Mouse (Mus musculus): ENCODE measurements around the gene Eif4a2. TPM values are rescaled to one million over a fixed set of nuclear protein-coding genes. Genes with fewer than 3 reads are reported as not detected.

The Eif4a2 gene
- polyA plus RNA-seq, 1 experiment from 2014 or later: 52.5 TPM

- Histone ChIP-seq H3K4me2 (ENCODE audit: low read depth, low read length) (0 out of 2 replicates have a peak overlapping the region, but pooled peaks have one; percentile 2), H3K9me3 (ENCODE audit: low read length) (no peaks in the 10 kb centered on the region), H3K4me3 (ENCODE audit: low read depth, low read length) (no peak overlapping the region), H3K4me1 (ENCODE audit: insufficient read depth) (peaks cover 24% of the 10 kb centered on the region), H3K27me3 (ENCODE audit: insufficient read depth, low read length) (no peaks in the 10 kb centered on the region), H3K9ac (replicated peaks) (no peak overlapping the region), H3K27ac (ENCODE audit: low read depth) (peak overlapping the region; percentile 11; the same call in 1 of the 2 replicates), H3K36me3 (replicated peaks; ENCODE audit: insufficient read depth, low read length) (peaks cover 21% of the 10 kb centered on the region)
- no peak for TF ChIP-seq EP300 (IDR thresholded peaks at IDR 0.05; ENCODE audit: low read depth)
- no peak for TF ChIP-seq CTCF (IDR thresholded peaks at IDR 0.05; ENCODE audit: low read depth)
- DNase-seq (no peak), ATAC-seq (no peak)
- WGBS (ENCODE audit: insufficient replicate concordance): 65% methylated on average over 7 of the region's 7 CpGs
Measured at GRCm38 (mm10) chr16:23106121-23106520, 1.1 kb upstream of the Eif4a2 start.

GRCm38 (mm10) chr16:23107946-23108759, 909 bp downstream of the Eif4a2 start:
- Histone ChIP-seq H3K36me3 (replicated peaks; ENCODE audit: insufficient read depth, low read length) (peaks cover 42% of the 10 kb centered on the region), H3K27ac (ENCODE audit: low read depth) (peak overlapping the region; percentile 96), H3K4me3 (ENCODE audit: low read depth, low read length) (peak overlapping the region; percentile 94), H3K4me2 (ENCODE audit: low read depth, low read length) (peak overlapping the region; percentile 89), H3K9me3 (ENCODE audit: low read length) (no peaks in the 10 kb centered on the region), H3K4me1 (ENCODE audit: insufficient read depth) (peaks cover 23% of the 10 kb centered on the region), H3K27me3 (ENCODE audit: insufficient read depth, low read length) (no peaks in the 10 kb centered on the region), H3K9ac (replicated peaks) (peak overlapping the region; percentile 96)
- WGBS (ENCODE audit: insufficient replicate concordance): under 1% methylated on average over 52 of the region's 52 CpGs
- DNase-seq (peak; percentile 87), ATAC-seq (peak; percentile 81)
- TF ChIP-seq EP300 (IDR thresholded peaks at IDR 0.05; ENCODE audit: low read depth) (no peak), CTCF (IDR thresholded peaks at IDR 0.05; ENCODE audit: low read depth) (no peak)

DNA sequence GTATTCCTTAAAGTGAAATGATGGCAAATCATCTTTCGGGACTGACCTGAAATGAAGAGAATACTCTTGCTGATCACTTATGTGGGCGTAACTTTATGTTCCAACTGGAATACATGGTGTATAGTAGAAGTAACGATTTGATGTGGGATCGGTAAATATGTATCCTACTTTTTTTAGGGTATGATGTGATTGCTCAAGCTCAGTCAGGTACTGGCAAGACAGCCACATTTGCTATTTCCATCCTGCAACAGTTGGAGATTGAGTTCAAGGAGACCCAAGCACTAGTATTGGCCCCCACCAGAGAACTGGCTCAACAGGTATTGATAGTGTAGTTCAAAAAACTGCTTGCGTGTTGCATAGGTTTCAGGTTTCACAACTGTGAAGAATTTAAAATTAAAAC, 1.7 kb downstream of the Eif4a2 start:
- DNase-seq (no peak), ATAC-seq (no peak)
- no peak for TF ChIP-seq EP300 (IDR thresholded peaks at IDR 0.05; ENCODE audit: low read depth)
- TF ChIP-seq CTCF (IDR thresholded peaks at IDR 0.05; ENCODE audit: low read depth): no peak
- Histone ChIP-seq H3K4me1 (ENCODE audit: insufficient read depth) (peaks cover 21% of the 10 kb centered on the region), H3K4me2 (ENCODE audit: low read depth, low read length) (peak overlapping the region; percentile 89), H3K4me3 (ENCODE audit: low read depth, low read length) (peak overlapping the region; percentile 94), H3K9ac (replicated peaks) (peak overlapping the region; percentile 96), H3K36me3 (replicated peaks; ENCODE audit: insufficient read depth, low read length) (peaks cover 44% of the 10 kb centered on the region), H3K9me3 (ENCODE audit: low read length) (no peaks in the 10 kb centered on the region), H3K27ac (ENCODE audit: low read depth) (peak overlapping the region; percentile 96; the same call in 1 of the 2 replicates), H3K27me3 (ENCODE audit: insufficient read depth, low read length) (no peaks in the 10 kb centered on the region)
- 4% methylated on average over 5 of the region's 5 CpGs for WGBS (ENCODE audit: insufficient replicate concordance)

DNA sequence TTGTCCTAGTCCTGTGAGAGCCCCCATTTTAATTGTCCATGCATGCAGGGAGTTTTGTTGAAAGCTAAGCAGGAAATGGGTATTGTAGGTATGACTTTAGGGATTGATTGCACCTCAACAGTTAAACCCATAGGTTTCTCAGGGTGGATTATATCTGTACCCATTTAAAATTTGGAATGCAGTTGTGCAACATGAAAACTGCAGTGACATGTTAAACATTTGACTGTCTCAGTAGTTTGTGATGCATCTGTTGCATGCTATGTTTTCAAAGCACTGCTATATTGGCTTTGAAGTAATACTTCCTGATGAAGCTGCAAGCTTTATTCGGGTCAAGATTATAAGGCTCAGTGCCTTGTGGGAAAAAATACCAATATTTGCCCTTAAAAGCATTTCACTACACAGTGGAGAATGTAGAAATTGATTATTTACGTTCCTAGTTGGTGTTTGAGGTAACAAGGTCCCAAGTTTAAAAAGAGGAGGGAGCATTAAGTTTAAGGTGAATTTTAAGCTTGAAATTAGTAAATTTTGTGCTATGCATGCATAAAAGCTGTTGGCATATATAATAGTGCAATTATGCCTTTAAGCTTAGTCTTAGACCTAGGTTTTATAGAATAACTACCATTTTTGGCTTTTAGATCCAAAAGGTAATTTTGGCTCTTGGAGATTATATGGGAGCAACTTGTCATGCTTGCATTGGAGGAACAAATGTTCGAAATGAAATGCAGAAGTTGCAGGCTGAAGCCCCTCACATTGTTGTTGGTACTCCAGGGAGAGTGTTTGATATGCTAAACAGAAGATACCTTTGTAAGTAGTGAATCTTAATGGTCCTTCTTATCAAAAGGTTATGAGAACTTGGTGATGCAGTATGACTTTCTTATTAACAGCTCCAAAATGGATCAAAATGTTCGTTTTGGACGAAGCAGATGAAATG, 2.4 kb downstream of the Eif4a2 start:
- Histone ChIP-seq H3K36me3 (replicated peaks; ENCODE audit: insufficient read depth, low read length) (peaks cover 51% of the 10 kb centered on the region), H3K27me3 (ENCODE audit: insufficient read depth, low read length) (no peaks in the 10 kb centered on the region), H3K9ac (replicated peaks) (peak overlapping the region; percentile 96), H3K4me3 (ENCODE audit: low read depth, low read length) (peak overlapping the region; percentile 94), H3K27ac (ENCODE audit: low read depth) (peak overlapping the region; percentile 96; the same call in 1 of the 2 replicates), H3K9me3 (ENCODE audit: low read length) (no peaks in the 10 kb centered on the region), H3K4me2 (ENCODE audit: low read depth, low read length) (peak overlapping the region; percentile 89), H3K4me1 (ENCODE audit: insufficient read depth) (peaks cover 17% of the 10 kb centered on the region)
- ATAC-seq (no peak), DNase-seq (no peak)
- 38% methylated on average over 5 of the region's 5 CpGs for WGBS (ENCODE audit: insufficient replicate concordance)
- no peak for TF ChIP-seq EP300 (IDR thresholded peaks at IDR 0.05; ENCODE audit: low read depth)
- no peak for TF ChIP-seq CTCF (IDR thresholded peaks at IDR 0.05; ENCODE audit: low read depth)

- peaks cover 66% of the 10 kb centered on the region for H3K36me3 ChIP-seq (replicated peaks; ENCODE audit: insufficient read depth, low read length)
- no peaks in the 10 kb centered on the region for H3K9me3 ChIP-seq (ENCODE audit: low read length)
- H3K4me1 ChIP-seq (ENCODE audit: insufficient read depth): peaks cover 13% of the 10 kb centered on the region
- no peak for DNase-seq
- no peak overlapping the region for H3K4me3 ChIP-seq (ENCODE audit: low read depth, low read length)
- H3K27me3 ChIP-seq (ENCODE audit: insufficient read depth, low read length): no peaks in the 10 kb centered on the region
- H3K9ac ChIP-seq (replicated peaks): no peak overlapping the region
- 78% methylated on average over 12 of the region's 12 CpGs for WGBS (ENCODE audit: insufficient replicate concordance)
- no peak overlapping the region for H3K4me2 ChIP-seq (ENCODE audit: low read depth, low read length)
- TF ChIP-seq CTCF (IDR thresholded peaks at IDR 0.05; ENCODE audit: low read depth) (no peak), EP300 (IDR thresholded peaks at IDR 0.05; ENCODE audit: low read depth) (no peak)
- no peak overlapping the region for H3K27ac ChIP-seq (ENCODE audit: low read depth)
- ATAC-seq: no peak
Measured at GRCm38 (mm10) chr16:23112348-23112747, 5.1 kb downstream of the Eif4a2 start.

All from liver, postnatal 0 days (tissue).